Mouse (Mus musculus) ES-Bruce4 (cell line): Measurements from ENCODE around the gene Rab15. TPM values are rescaled to one million over a fixed set of nuclear protein-coding genes. Genes with fewer than 3 reads are reported as not detected.

Source experiments
- H3K27ac ChIP-seq: 2 replicates; pipeline ENCODE4 v1.5.1; 2012; ENCODE audit warnings: low read length, inconsistent platforms; ENCODE audit not compliant: insufficient read depth
- H3K27me3 ChIP-seq: 2 replicates; pipeline ENCODE4 v1.6.1; 2012; ENCODE audit warnings: mild to moderate bottlenecking, low read length, inconsistent platforms; ENCODE audit not compliant: control insufficient read depth, poor library complexity, insufficient read depth, severe bottlenecking
- H3K36me3 ChIP-seq: 2 replicates; pipeline ENCODE4 v1.6.1; 2012; ENCODE audit warnings: inconsistent platforms, mild to moderate bottlenecking, low read length, moderate library complexity; ENCODE audit not compliant: control insufficient read depth, poor library complexity, insufficient read depth, severe bottlenecking
- H3K4me1 ChIP-seq: one replicate; pipeline ENCODE4 v1.8.1; 2011; ENCODE audit warnings: low read length; ENCODE audit not compliant: control insufficient read depth, insufficient read depth
- H3K4me3 ChIP-seq: 2 replicates; pipeline ENCODE4 v1.5.1; 2011; ENCODE audit warnings: low read depth, mild to moderate bottlenecking, low read length
- H3K9ac ChIP-seq: 2 replicates; pipeline ENCODE4 v1.6.1; 2012; ENCODE audit warnings: low read depth, mild to moderate bottlenecking, inconsistent platforms; ENCODE audit not compliant: poor library complexity, severe bottlenecking
- H3K9me3 ChIP-seq: replicated peaks from 2 replicates; pipeline ENCODE4 v1.6.1; 2012; ENCODE audit warnings: mild to moderate bottlenecking, low read length, inconsistent platforms; ENCODE audit not compliant: control insufficient read depth, poor library complexity, insufficient read depth, severe bottlenecking
- CTCF ChIP-seq: IDR thresholded peaks from one replicate; pipeline ENCODE4 v1.8.1; 2011; ENCODE audit warnings: low read depth, low read length
- EP300 ChIP-seq: IDR thresholded peaks from 2 replicates; pipeline ENCODE4 v1.6.1; 2011; ENCODE audit warnings: low read depth, low read length; ENCODE audit not compliant: insufficient read depth
- POLR2A ChIP-seq: IDR thresholded peaks from one replicate; pipeline ENCODE4 v1.8.1; 2011; ENCODE audit warnings: low read length; ENCODE audit not compliant: insufficient read depth
- polyA plus RNA-seq: library from polyadenylated mRNA; stranded (reverse); fragments of >200 nt; gene quantifications from 2 replicates; pipeline ENCODE4 v1.2.4, GENCODE M21; 2011; ENCODE audit warnings: low read depth; ENCODE audit not compliant: missing spikeins, insufficient read depth, insufficient read length

Rab15 gene
- polyA plus RNA-seq, 1 experiment = 34.2 TPM

GRCm38 (mm10) chr12:76857087-76857486, 34.4 kb upstream of the Rab15 start:
- Histone ChIP-seq H3K9me3 (no peaks in the 10 kb centered on the region), H3K27ac (no peak overlapping the region), H3K9ac (no peak overlapping the region), H3K4me1 (peaks cover 10% of the 10 kb centered on the region), H3K27me3 (no peaks in the 10 kb centered on the region), H3K36me3 (no peaks in the 10 kb centered on the region), H3K4me3 (no peak overlapping the region)
- TF ChIP-seq CTCF (no peak), EP300 (no peak), POLR2A (no peak)

GRCm38 (mm10) chr12:76853378-76854142, 30.9 kb upstream of the Rab15 start:
- Histone ChIP-seq H3K36me3 (no peaks in the 10 kb centered on the region), H3K9ac (0 out of 2 replicates have a peak overlapping the region, but pooled peaks have one; percentile 2), H3K4me3 (no peak overlapping the region), H3K9me3 (no peaks in the 10 kb centered on the region), H3K27ac (peak overlapping the region; percentile 90), H3K4me1 (peaks cover 10% of the 10 kb centered on the region), H3K27me3 (no peaks in the 10 kb centered on the region)
- TF ChIP-seq EP300 (0 out of 2 replicates have a peak, but pooled peaks have one; percentile 31), POLR2A (no peak), CTCF (no peak)

- Histone ChIP-seq H3K9ac (no peak overlapping the region), H3K27me3 (no peaks in the 10 kb centered on the region), H3K27ac (peak overlapping the region; percentile 66; the same call in 1 of the 2 replicates), H3K4me3 (no peak overlapping the region), H3K4me1 (peaks cover 10% of the 10 kb centered on the region), H3K36me3 (no peaks in the 10 kb centered on the region), H3K9me3 (no peaks in the 10 kb centered on the region)
- no peak for TF ChIP-seq CTCF
- no peak for TF ChIP-seq EP300
- no peak for TF ChIP-seq POLR2A
These were observed 29.7 kb upstream of the Rab15 start for GRCm38 (mm10) chr12:76852419-76852818.

GRCm38 (mm10) chr12:76844346-76845061, 21.8 kb upstream of the Rab15 start:
- TF ChIP-seq POLR2A (no peak), CTCF (no peak), EP300 (no peak)
- no peaks in the 10 kb centered on the region for H3K36me3 ChIP-seq
- H3K4me1 ChIP-seq = no peaks in the 10 kb centered on the region

GRCm38 (mm10) chr12:76840081-76840480, 17.4 kb upstream of the Rab15 start:
- H3K4me1 ChIP-seq = no peaks in the 10 kb centered on the region
- H3K4me3 ChIP-seq = no peak overlapping the region
- no peaks in the 10 kb centered on the region for H3K9me3 ChIP-seq
- H3K27me3 ChIP-seq = no peaks in the 10 kb centered on the region
- no peak for TF ChIP-seq POLR2A
- TF ChIP-seq EP300 = no peak
- TF ChIP-seq CTCF = no peak
- no peak overlapping the region for H3K9ac ChIP-seq
- H3K27ac ChIP-seq = no peak overlapping the region
- H3K36me3 ChIP-seq = no peaks in the 10 kb centered on the region

More at GRCm38 (mm10) chr12:76844346-76845061, 21.8 kb upstream of the Rab15 start:
- Histone ChIP-seq H3K9ac (no peak overlapping the region), H3K27me3 (no peaks in the 10 kb centered on the region), H3K9me3 (no peaks in the 10 kb centered on the region), H3K4me3 (no peak overlapping the region), H3K27ac (no peak overlapping the region)

GRCm38 (mm10) chr12:76839298-76839697, 16.6 kb upstream of the Rab15 start:
- Histone ChIP-seq H3K36me3 (no peaks in the 10 kb centered on the region), H3K9ac (no peak overlapping the region), H3K4me3 (no peak overlapping the region), H3K4me1 (no peaks in the 10 kb centered on the region), H3K27ac (no peak overlapping the region), H3K9me3 (no peaks in the 10 kb centered on the region), H3K27me3 (no peaks in the 10 kb centered on the region)
- TF ChIP-seq POLR2A (no peak), EP300 (no peak), CTCF (no peak)
